Mouse (Mus musculus): ENCODE measurements around the gene Hdc. TPM values are rescaled to one million over a fixed set of nuclear protein-coding genes. Genes with fewer than 3 reads are reported as not detected.

The Hdc gene
- polyA plus RNA-seq, 1 experiment from 2014 or later: 1.4 TPM

DNA sequence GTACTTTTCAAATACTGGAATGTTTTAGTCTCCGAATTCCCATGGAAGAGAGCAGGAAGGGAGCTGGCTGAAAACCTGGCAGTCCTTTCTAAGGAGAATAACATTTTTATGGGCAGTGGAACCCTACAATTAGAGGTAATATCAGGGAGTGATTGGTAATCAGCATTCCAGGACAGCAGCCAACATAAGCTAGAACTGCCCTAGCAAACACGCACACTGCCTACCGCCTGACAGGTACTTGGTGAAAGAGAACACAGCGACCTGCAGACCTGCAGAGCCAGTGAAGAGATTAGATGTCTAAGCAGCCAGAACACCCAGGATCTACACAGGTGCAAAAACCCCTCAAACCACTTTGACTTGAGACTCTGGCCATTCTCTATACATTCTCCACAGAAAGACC, 46.4 kb downstream of the Hdc start:
- H3K27ac ChIP-seq (ENCODE audit: low read depth): no peak overlapping the region
- H3K4me1 ChIP-seq (ENCODE audit: insufficient read depth): no peaks in the 10 kb centered on the region
- DNase-seq (no peak), ATAC-seq (ENCODE audit: insufficient read depth) (no peak)
- no peak overlapping the region for H3K9ac ChIP-seq
- H3K36me3 ChIP-seq (ENCODE audit: insufficient read depth): no peaks in the 10 kb centered on the region
- no peak for TF ChIP-seq CTCF (IDR thresholded peaks at IDR 0.05; ENCODE audit: low read depth)
- H3K27me3 ChIP-seq (ENCODE audit: insufficient read depth, low read length): no peaks in the 10 kb centered on the region
- no peak overlapping the region for H3K4me3 ChIP-seq (ENCODE audit: low read depth, low read length)
- 62% methylated on average over 4 of the region's 4 CpGs for WGBS
- H3K9me3 ChIP-seq (ENCODE audit: low read depth, low read length): peaks cover 5% of the 10 kb centered on the region; the same call in 1 of the 2 replicates
- H3K4me2 ChIP-seq: no peak overlapping the region

DNA sequence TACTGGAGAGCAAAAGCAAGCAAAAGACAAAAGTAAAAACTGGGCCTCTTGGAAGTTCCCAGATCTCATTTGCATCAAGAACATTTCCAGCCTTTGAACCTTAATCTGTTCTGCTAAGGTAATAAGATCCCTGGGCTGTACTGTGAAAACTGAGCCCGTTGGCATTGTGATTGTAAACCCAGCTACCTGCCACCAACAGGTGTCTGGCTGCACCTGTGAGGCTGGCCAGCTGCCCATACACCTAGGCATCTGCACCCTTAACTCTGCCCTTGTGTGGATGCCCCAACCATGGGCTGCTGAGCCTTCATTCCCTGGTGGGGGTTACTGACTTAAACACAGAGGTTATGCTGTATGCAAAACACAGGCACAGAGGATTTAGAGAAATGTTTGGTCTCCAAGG, 46.9 kb downstream of the Hdc start:
- Histone ChIP-seq H3K27me3 (ENCODE audit: insufficient read depth, low read length) (no peaks in the 10 kb centered on the region), H3K9me3 (ENCODE audit: low read depth, low read length) (peaks cover 5% of the 10 kb centered on the region; the same call in 1 of the 2 replicates), H3K4me3 (ENCODE audit: low read depth, low read length) (no peak overlapping the region), H3K4me1 (ENCODE audit: insufficient read depth) (no peaks in the 10 kb centered on the region), H3K4me2 (no peak overlapping the region), H3K36me3 (ENCODE audit: insufficient read depth) (no peaks in the 10 kb centered on the region), H3K27ac (ENCODE audit: low read depth) (no peak overlapping the region), H3K9ac (no peak overlapping the region)
- ATAC-seq (ENCODE audit: insufficient read depth): no peak
- no peak for DNase-seq
- no peak for TF ChIP-seq CTCF (IDR thresholded peaks at IDR 0.05; ENCODE audit: low read depth)
- whole genome bisulfite sequencing: 57% methylated on average over 1 of the region's 1 CpGs

GRCm38 (mm10) chr2:126563411-126564105, 55.5 kb downstream of the Hdc start:
- Histone ChIP-seq H3K9ac (no peak overlapping the region), H3K4me1 (ENCODE audit: insufficient read depth) (no peaks in the 10 kb centered on the region), H3K27ac (ENCODE audit: low read depth) (no peak overlapping the region), H3K36me3 (ENCODE audit: insufficient read depth) (no peaks in the 10 kb centered on the region), H3K27me3 (ENCODE audit: insufficient read depth, low read length) (no peaks in the 10 kb centered on the region), H3K4me3 (ENCODE audit: low read depth, low read length) (no peak overlapping the region), H3K9me3 (ENCODE audit: low read depth, low read length) (no peaks in the 10 kb centered on the region), H3K4me2 (no peak overlapping the region)
- peak; percentile 84 for DNase-seq
- WGBS: 57% methylated on average over 17 of the region's 17 CpGs
- peak; percentile 54; the same call in 1 of the 2 replicates for ATAC-seq (ENCODE audit: insufficient read depth)
- no peak for TF ChIP-seq CTCF (IDR thresholded peaks at IDR 0.05; ENCODE audit: low read depth)

GRCm38 (mm10) chr2:126560094-126560493, 59.0 kb downstream of the Hdc start:
- Histone ChIP-seq H3K36me3 (ENCODE audit: insufficient read depth) (no peaks in the 10 kb centered on the region), H3K9me3 (ENCODE audit: low read depth, low read length) (no peaks in the 10 kb centered on the region), H3K4me1 (ENCODE audit: insufficient read depth) (no peaks in the 10 kb centered on the region), H3K4me3 (ENCODE audit: low read depth, low read length) (no peak overlapping the region), H3K9ac (no peak overlapping the region), H3K27me3 (ENCODE audit: insufficient read depth, low read length) (no peaks in the 10 kb centered on the region), H3K27ac (ENCODE audit: low read depth) (no peak overlapping the region), H3K4me2 (no peak overlapping the region)
- TF ChIP-seq CTCF (IDR thresholded peaks at IDR 0.05; ENCODE audit: low read depth): no peak
- WGBS: 79% methylated on average over 1 of the region's 1 CpGs
- no peak for ATAC-seq (ENCODE audit: insufficient read depth)
- DNase-seq: no peak

DNA sequence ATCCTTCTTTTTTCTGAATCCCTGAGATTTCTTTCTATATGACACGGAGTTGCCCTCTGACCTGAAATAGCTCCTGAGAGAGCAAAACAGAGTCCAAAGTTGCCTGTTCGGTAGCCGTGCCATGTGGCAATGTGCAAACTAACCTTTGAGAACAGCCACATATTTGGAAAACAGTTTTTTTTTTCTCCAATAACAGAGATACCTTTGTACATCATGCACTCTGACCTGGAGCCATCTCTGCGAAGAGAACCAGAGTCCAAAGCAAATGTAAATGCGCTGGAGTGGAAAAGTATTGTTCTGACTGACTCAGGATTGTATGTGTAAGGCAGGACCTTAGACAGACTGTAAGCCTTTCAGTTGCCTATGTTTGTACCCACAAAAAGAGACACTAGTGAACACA, 63.6 kb downstream of the Hdc start:
- Histone ChIP-seq H3K4me1 (ENCODE audit: insufficient read depth) (no peaks in the 10 kb centered on the region), H3K36me3 (ENCODE audit: insufficient read depth) (no peaks in the 10 kb centered on the region), H3K27me3 (ENCODE audit: insufficient read depth, low read length) (peaks cover 42% of the 10 kb centered on the region), H3K9me3 (ENCODE audit: low read depth, low read length) (no peaks in the 10 kb centered on the region), H3K4me3 (ENCODE audit: low read depth, low read length) (no peak overlapping the region), H3K27ac (ENCODE audit: low read depth) (no peak overlapping the region), H3K4me2 (no peak overlapping the region), H3K9ac (no peak overlapping the region)
- TF ChIP-seq CTCF (IDR thresholded peaks at IDR 0.05; ENCODE audit: low read depth): no peak
- 85% methylated on average over 5 of the region's 5 CpGs for WGBS
- ATAC-seq (ENCODE audit: insufficient read depth) (no peak), DNase-seq (no peak)

DNA sequence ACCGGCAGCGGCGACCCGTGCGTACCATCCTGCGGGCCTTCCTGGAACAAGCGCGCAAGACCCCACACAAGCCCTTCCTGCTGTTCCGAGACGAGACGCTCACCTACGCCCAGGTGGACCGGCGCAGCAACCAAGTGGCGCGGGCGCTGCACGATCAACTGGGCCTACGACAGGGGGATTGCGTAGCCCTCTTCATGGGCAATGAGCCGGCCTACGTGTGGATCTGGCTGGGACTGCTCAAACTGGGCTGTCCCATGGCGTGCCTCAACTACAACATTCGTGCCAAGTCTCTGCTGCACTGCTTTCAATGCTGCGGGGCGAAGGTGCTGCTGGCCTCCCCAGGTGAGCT, 65.8 kb downstream of the Hdc start:
- H3K4me3 ChIP-seq (ENCODE audit: low read depth, low read length): peak overlapping the region; percentile 48
- H3K9ac ChIP-seq: peak overlapping the region; percentile 50
- no peaks in the 10 kb centered on the region for H3K9me3 ChIP-seq (ENCODE audit: low read depth, low read length)
- H3K4me2 ChIP-seq: peak overlapping the region; percentile 93
- TF ChIP-seq CTCF (IDR thresholded peaks at IDR 0.05; ENCODE audit: low read depth): no peak
- no peaks in the 10 kb centered on the region for H3K36me3 ChIP-seq (ENCODE audit: insufficient read depth)
- WGBS: 2% methylated on average over 26 of the region's 26 CpGs
- H3K27me3 ChIP-seq (ENCODE audit: insufficient read depth, low read length): peaks cover 42% of the 10 kb centered on the region
- no peak overlapping the region for H3K27ac ChIP-seq (ENCODE audit: low read depth)
- H3K4me1 ChIP-seq (ENCODE audit: insufficient read depth): no peaks in the 10 kb centered on the region
- peak; percentile 63; the same call in 1 of the 2 replicates for ATAC-seq (ENCODE audit: insufficient read depth)
- DNase-seq: peak; percentile 21

GRCm38 (mm10) chr2:126552357-126553290, 66.5 kb downstream of the Hdc start, which contains the start of gene Slc27a2:
Slc27a2 (plus strand) TSS chr2:126552407.
- H3K4me3 ChIP-seq (ENCODE audit: low read depth, low read length): peak within 1 kb of the TSS; percentile 48
- ATAC-seq (ENCODE audit: insufficient read depth) (peak; percentile 77), DNase-seq (peak; percentile 38)
- no peak for TF ChIP-seq CTCF (IDR thresholded peaks at IDR 0.05; ENCODE audit: low read depth)
- H3K36me3 ChIP-seq (ENCODE audit: insufficient read depth): no peaks in the 10 kb centered on the region
- H3K4me1 ChIP-seq (ENCODE audit: insufficient read depth): no peaks in the 10 kb centered on the region
- peak within 1 kb of the TSS; percentile 93 for H3K4me2 ChIP-seq
- no peaks in the 10 kb centered on the region for H3K9me3 ChIP-seq (ENCODE audit: low read depth, low read length)
- H3K27ac ChIP-seq (ENCODE audit: low read depth): no peak within 1 kb of the TSS
- H3K9ac ChIP-seq: peak within 1 kb of the TSS; percentile 50
- H3K27me3 ChIP-seq (ENCODE audit: insufficient read depth, low read length): peaks cover 42% of the 10 kb centered on the region
- WGBS: 2% methylated on average over 61 of the region's 61 CpGs

Measured in lung, embryonic 14.5 days (tissue).